Mouse (Mus musculus) v-Abl transformed pro-B cells (cell line): Measurements from ENCODE around the gene Nek1.

ENCODE experiments used
- in situ Hi-C, 2 experiments: fragments of 400-800 bp; cut with MboI; formaldehyde crosslinking; loops; one replicate each; pipeline ENCODE4 v1.15.1; 2025; ENCODE audit not compliant: unreplicated experiment in 2 of 2

The Nek1 gene

GRCm38 (mm10) chr8:61132561-61133134 is 139.7 kb downstream of the Nek1 start:
- in situ Hi-C loops, result no loop called here

GRCm38 (mm10) chr8:61141869-61142268 is 148.9 kb downstream of the Nek1 start:
- in situ Hi-C loops, result no loop called here

GRCm38 (mm10) chr8:61142302-61142701 is 149.3 kb downstream of the Nek1 start:
- in situ Hi-C loops, result no loop called here

DNA sequence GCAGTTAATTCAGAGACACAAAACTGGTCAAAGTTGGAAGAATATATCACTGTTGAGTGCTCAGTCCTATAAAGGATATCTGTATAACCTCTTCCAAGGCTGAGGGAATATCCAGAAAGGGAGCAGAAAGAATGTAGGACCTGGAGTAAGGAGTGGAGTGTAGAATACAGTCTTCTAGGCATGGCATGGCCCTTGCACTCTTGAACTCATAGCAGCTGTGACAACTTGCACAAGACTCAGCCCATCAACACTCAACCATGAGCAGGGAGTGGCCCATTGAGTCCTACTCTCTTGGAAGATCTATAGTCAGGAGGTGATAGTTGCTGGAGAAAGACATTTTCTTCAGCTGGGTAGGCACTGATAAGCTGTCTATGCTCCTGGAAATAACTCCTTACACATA is 149.8 kb downstream of the Nek1 start:
- in situ Hi-C loops, result no loop called here

DNA sequence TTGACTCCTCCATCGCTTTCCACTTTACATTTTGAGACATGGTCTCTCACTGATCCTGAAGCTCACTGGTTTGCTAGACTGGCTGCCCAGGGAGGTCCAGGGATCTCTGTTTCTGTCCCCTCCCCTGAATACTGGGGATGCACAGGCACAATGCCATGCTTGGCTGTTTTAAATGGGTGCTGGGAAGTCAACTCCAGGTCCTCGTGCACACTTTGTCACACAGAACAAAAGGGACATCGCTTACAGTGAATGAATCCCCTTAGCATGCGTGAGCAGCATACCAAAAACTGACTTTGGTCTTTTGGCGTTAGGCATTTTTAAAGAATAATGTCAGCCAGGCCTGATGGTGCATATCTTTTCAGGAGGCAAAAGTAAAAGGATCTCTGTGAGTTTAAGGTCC is 155.7 kb downstream of the Nek1 start:
- in situ Hi-C loops, result no loop called here

GRCm38 (mm10) chr8:61150596-61150995 is 157.6 kb downstream of the Nek1 start:
- in situ Hi-C loops, result no loop called here

DNA sequence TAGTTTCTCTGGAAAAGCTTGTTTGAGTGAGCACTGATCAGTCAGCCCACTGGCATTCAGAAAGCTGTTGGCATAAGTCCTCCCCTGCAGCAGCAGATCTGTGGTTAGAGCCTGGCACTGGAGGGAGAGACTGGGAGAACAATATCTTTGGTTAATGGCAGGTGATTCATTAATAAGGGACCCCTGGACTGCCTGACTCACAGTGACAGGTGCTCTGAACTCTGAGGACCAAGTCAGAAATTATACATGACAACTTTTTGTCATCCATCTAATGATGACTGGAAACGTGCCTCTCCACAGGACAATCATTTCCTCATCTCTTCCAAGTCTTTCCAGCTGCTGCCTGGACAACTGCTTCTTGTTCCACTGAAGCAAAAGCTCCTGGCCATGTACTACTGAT is 163.4 kb downstream of the Nek1 start:
- in situ Hi-C loops, result no loop called here

DNA sequence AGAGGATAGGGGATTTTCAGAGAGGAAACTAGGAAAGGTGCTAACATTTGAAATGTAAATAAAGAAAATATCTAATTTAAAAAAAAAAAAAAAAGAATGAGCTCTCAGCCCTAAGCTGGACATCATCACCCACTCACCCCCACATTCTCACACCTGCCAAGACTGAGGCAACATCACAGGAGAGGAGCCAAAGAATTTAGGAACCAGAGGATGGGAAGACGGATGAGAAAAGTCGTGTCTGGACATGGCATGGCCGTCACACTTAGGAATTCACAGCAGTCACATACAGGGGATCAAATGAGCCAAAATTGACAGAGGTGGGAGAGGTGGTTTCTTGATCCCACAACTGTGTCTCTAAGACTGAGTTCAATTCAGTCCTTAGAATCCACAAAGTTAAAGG is 165.5 kb downstream of the Nek1 start:
- in situ Hi-C loops, result no loop called here

DNA sequence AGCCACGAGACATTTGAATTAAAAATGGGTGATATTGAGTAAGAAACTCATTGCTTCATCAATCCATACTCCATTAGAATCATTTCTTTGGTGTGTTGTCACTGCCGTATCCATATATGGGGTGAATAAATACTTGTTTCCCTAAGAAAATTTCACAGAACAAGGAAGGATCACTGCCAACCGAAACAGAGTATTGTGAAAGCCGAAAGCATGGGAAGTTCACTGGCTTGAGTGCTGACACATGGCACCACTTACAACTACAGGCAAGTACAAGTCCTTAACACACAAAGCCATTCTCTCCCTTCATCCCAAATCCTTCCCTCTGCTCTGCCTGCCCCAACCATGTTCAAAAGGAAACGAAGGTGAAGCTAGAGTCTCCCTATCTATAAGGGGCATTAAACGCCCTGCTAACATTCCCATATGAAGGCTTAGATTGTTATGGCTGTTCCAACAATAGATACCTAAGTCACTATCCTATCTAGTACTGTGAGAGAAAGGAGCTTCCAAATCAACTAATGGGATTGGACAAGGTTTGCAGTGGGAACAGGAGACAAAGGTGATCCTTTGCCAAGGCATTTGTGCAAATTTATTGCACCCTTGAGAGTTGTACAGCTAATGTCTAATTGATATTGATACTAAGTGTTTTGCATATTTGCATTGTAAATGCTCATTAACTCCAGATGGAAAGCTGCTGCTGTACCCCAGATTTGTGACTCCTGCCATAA is 168.6 kb downstream of the Nek1 start:
- in situ Hi-C loops, result no loop called here

- in situ Hi-C loops, result no loop called here
Observed at GRCm38 (mm10) chr8:61162186-61162566, 169.2 kb downstream of the Nek1 start.

GRCm38 (mm10) chr8:61171546-61171945 is 178.6 kb downstream of the Nek1 start:
- in situ Hi-C loops, result no loop called here

DNA sequence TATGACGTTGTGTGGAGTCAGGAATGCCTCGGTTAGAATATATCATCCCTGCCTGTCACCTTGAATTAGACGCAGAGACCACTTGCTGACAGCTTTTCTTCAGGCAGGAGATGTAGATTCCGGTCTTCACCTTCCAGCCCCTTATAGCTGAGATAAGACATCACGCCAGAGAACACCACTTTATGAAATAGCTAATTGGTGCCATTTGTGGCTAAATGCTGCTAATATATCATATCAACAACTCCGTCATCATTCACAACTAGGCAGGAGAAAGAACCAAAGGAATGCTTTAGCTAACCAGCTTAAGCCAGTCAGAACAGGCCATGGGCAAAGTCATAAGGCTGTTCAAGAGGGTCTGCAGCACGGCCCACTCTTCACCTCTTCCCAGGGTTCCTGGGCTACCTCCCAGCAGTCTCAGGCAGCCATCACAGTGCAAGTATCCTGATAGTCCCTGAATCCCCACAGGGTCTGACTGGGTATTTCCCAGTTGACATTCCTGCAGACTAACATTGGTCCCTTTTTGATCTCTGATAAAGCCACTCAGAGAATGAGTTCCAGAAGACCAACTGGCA is 181.0 kb downstream of the Nek1 start:
- in situ Hi-C loops, result no loop called here

DNA sequence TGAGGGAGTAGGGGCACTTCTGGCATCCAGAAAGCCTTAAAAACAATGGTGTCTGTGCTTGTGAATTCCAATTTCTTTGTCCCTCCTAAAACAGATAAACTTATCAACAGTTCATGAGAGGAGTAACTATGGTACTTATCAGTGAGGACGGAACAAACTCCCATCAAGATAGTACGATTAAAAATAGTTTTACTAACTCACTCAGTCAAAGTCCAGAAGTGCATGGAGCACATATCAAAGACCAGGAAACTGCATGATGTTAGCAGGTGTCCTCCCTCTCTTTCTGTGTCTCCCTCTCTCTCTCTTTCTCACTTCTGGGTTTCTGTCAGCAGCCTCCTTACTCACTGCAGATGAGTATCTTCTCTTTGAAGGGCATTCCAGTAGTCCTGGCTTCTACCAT is 182.9 kb downstream of the Nek1 start:
- in situ Hi-C loops, result no loop called here

DNA sequence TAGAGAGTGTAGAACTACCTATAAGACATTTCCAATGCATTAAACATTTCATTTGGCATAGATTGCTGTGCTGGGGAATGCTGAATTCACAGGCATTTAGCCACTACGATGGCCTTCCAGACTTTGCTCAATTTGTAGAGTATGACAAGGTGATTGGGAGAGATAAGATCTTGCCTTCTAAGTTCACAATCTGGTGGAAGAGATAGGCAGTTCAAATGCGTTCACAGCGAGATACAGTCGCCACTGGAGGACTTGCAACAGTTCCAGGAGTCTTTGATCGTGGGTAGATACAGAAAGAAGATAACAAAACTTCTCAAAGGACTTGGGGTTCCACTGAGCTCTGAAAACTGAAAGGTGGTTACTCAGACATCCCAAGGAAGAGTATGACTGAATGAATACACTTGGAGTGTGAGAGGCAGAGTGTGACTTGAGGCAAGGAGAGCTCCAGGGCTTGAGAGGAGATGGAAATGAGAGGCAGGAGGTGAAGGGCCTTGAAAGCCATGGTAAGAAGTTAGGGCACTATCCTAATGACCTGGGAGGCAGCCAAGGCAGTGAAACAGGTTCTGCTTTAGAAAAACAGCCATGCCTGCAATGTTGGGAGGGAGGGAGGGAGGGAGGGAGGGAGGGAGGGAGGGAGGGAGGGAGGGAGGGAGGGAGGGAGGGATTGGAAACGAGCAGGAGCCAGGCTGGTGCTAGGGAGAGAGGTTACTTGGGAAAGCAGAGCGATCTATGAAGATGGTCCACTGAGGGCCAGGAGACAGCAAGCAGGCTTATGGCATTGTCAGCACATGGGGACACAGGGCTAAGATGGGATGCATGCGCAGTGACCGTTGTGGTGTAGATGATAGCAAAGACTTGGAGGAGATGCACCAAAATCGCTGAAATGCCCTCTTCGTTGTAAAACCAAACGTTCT is 184.9 kb downstream of the Nek1 start:
- in situ Hi-C loops, result no loop called here

DNA sequence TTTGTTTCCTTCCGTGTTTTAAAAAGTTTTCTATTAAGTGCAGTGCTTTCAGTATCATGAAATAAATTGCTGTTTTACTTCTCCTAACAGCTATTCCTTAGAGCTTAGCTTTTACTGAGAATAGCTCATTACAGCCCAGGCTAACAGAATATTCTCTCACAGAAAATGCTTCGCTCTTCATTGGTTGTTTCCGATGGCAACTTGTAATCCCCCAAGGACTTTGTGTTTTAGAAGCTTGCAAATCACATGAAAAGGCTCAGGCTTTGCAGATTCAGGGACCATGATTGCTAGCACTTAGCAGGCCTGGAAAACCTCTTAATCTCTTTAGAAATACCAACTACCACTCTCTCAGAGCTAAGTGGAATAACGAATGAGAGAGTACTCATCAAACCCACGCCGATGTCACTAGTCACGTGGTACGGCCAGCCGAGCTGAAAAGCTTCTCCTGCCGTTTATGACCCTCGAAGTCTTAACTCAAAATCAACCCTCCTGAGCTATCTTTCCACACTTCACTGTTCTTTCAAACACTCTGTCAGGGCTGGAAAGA is 185.7 kb downstream of the Nek1 start:
- in situ Hi-C loops, result no loop called here
